Mouse (Mus musculus): Measurements from ENCODE around the gene Ppa1.

GRCm38 (mm10) chr10:61654105-61654504, 5.8 kb downstream of the Ppa1 start:
- TF ChIP-seq POLR2A (IDR thresholded peaks at IDR 0.05; ENCODE audit: borderline replicate concordance, extremely low read depth, insufficient read depth, insufficient read length, poor library complexity, severe bottlenecking) = no peak
- no peak for TF ChIP-seq CTCF (IDR thresholded peaks at IDR 0.05; ENCODE audit: borderline replicate concordance, extremely low read depth, insufficient read depth, insufficient read length)

All from brain, embryonic 14.5 days (tissue).